Mouse (Mus musculus) midbrain, embryonic 16.5 days (tissue): Measurements from ENCODE around the gene Tmem100. TPM values are rescaled to one million over a fixed set of nuclear protein-coding genes. Genes with fewer than 3 reads are reported as not detected.
A peak's percentile ranks its signal among the peaks of the same experiment; 100 is the strongest.

ENCODE experiments used
- ATAC-seq: fragments of 200-750 bp; cut with Nextera tagmentation; 2 replicates; pipeline ENCODE4 v1.8.0; 2017; ENCODE audit warnings: moderate TSS enrichment
- H3K27ac ChIP-seq: fragments of 300-500 bp; sonication (generic); 2 replicates; pipeline ENCODE4 v1.5.1; 2014; ENCODE audit warnings: mild to moderate bottlenecking, low read length, mixed read lengths
- H3K27me3 ChIP-seq: fragments of 300-500 bp; sonication (generic); 2 replicates; pipeline ENCODE4 v1.6.1; 2014; ENCODE audit warnings: low read depth, low read length, mixed read lengths; ENCODE audit not compliant: control insufficient read depth, insufficient read depth
- H3K36me3 ChIP-seq: fragments of 300-500 bp; sonication (generic); 2 replicates; pipeline ENCODE4 v1.6.1; 2014; ENCODE audit warnings: mild to moderate bottlenecking, low read length, moderate library complexity, mixed read lengths; ENCODE audit not compliant: control insufficient read depth, insufficient read depth
- H3K4me1 ChIP-seq: fragments of 300-500 bp; sonication (generic); 2 replicates; pipeline ENCODE4 v1.6.1; 2014; ENCODE audit warnings: mild to moderate bottlenecking, low read length, mixed read lengths; ENCODE audit not compliant: control insufficient read depth, insufficient read depth
- H3K4me2 ChIP-seq: fragments of 300-500 bp; sonication (generic); 2 replicates; pipeline ENCODE4 v1.6.1; 2014; ENCODE audit warnings: mild to moderate bottlenecking, low read length, mixed read lengths
- H3K4me3 ChIP-seq: fragments of 300-500 bp; sonication (generic); 2 replicates; pipeline ENCODE4 v1.5.1; 2014; ENCODE audit warnings: low read depth, mild to moderate bottlenecking, low read length, moderate library complexity, mixed read lengths
- H3K9ac ChIP-seq: fragments of 300-500 bp; sonication (generic); 2 replicates; pipeline ENCODE4 v1.6.1; 2014; ENCODE audit warnings: low read depth, low read length, mixed read lengths
- H3K9me3 ChIP-seq: fragments of 300-500 bp; sonication (generic); replicated peaks from 2 replicates; pipeline ENCODE4 v1.6.1; 2014; ENCODE audit warnings: mild to moderate bottlenecking, low read length, mixed read lengths; ENCODE audit not compliant: control insufficient read depth, poor library complexity, severe bottlenecking
- WGBS: fragments of 180-500 bp; shearing (Covaris S2); extraction: QIAGEN DNeasy Blood & Tissue Kit; methylation state at CpG from one replicate; pipeline ENCODE4 v1.1.7; 2014; 5-methylcytosine and 5-hydroxymethylcytosine counted together
- polyA plus RNA-seq: library from polyadenylated mRNA; unstranded; fragments of >200 nt; fragmentation: Nextera tagmentation; extraction: Ambion mirVana; gene quantifications from 2 replicates; pipeline ENCODE4 v1.2.1, GENCODE M21; 2015

The Tmem100 gene
- polyA plus RNA-seq, 1 experiment from 2014 or later: 12.9 TPM

- H3K27ac ChIP-seq: no peak overlapping the region
- ATAC-seq: no peak
- H3K4me1 ChIP-seq: peaks cover 16% of the 10 kb centered on the region
- H3K36me3 ChIP-seq: no peaks in the 10 kb centered on the region
- WGBS: 91% methylated on average over 8 of the region's 8 CpGs
- no peak overlapping the region for H3K4me2 ChIP-seq
- no peaks in the 10 kb centered on the region for H3K9me3 ChIP-seq
- no peak overlapping the region for H3K4me3 ChIP-seq
- H3K27me3 ChIP-seq: peaks cover 12% of the 10 kb centered on the region
- H3K9ac ChIP-seq: no peak overlapping the region
Measured at GRCm38 (mm10) chr11:90028746-90029145, 1.4 kb upstream of the Tmem100 start.

DNA sequence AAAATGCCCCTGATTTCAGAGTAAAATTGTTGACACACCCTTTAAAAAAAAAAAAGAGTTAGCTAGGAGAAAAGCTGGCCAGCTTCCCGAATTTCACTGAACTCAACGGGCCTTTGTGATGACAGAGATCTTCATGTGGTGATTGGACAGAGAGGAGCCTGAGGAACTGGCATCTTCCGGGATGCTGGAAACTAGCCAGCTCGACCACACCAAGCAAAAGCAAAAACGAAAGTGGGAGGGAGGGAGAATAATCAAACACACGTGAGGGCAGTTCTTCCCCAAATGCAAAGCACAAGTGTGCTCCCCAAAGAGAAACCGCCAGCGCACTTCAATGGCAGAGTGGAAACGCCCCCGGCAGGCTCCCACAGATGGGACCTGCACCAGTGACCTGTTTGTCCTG, 794 bp upstream of the Tmem100 start:
- H3K4me1 ChIP-seq: peaks cover 16% of the 10 kb centered on the region
- H3K4me2 ChIP-seq: peak overlapping the region; percentile 40
- WGBS: 42% methylated on average over 10 of the region's 10 CpGs
- H3K27ac ChIP-seq: no peak overlapping the region
- no peaks in the 10 kb centered on the region for H3K36me3 ChIP-seq
- peaks cover 12% of the 10 kb centered on the region for H3K27me3 ChIP-seq
- no peak for ATAC-seq
- no peak overlapping the region for H3K9ac ChIP-seq
- 0 out of 2 replicates have a peak overlapping the region, but pooled peaks have one; percentile 2 for H3K4me3 ChIP-seq
- no peaks in the 10 kb centered on the region for H3K9me3 ChIP-seq

DNA sequence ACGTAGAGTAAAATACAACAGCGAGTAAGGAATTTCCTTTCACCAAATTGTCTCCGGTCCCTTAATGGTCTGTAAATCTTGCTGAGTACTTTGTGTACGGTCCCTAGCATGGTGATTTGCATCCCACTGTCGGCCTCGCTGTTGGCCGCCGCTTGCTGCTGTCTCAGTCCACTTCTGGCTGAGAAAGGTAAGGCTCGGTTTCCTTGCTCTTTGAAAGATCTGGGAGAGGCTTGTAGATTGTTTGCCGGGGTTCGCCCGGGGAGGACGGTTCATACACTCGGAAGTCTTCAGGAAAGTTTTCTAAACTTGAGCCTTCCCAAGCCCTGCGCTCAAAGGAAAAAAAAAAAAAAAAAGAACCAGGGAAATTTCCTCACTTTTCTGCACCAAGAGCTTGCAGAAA, 409 bp downstream of the Tmem100 start:
- 2% methylated on average over 15 of the region's 15 CpGs for WGBS
- H3K4me2 ChIP-seq: peak overlapping the region; percentile 50
- peak overlapping the region; percentile 33 for H3K4me3 ChIP-seq
- peaks cover 12% of the 10 kb centered on the region for H3K27me3 ChIP-seq
- ATAC-seq: 0 out of 2 replicates have a peak, but pooled peaks have one; percentile 48
- peak overlapping the region; percentile 41; the same call in 1 of the 2 replicates for H3K9ac ChIP-seq
- peaks cover 16% of the 10 kb centered on the region for H3K4me1 ChIP-seq
- H3K9me3 ChIP-seq: no peaks in the 10 kb centered on the region
- no peak overlapping the region for H3K27ac ChIP-seq
- H3K36me3 ChIP-seq: no peaks in the 10 kb centered on the region

- H3K4me2 ChIP-seq: peak overlapping the region; percentile 50
- no peak for ATAC-seq
- H3K36me3 ChIP-seq: no peaks in the 10 kb centered on the region
- H3K4me3 ChIP-seq: peak overlapping the region; percentile 33
- H3K27ac ChIP-seq: no peak overlapping the region
- peak overlapping the region; percentile 41 for H3K9ac ChIP-seq
- H3K9me3 ChIP-seq: no peaks in the 10 kb centered on the region
- 25% methylated on average over 7 of the region's 7 CpGs for WGBS
- H3K4me1 ChIP-seq: peaks cover 16% of the 10 kb centered on the region
- H3K27me3 ChIP-seq: peaks cover 12% of the 10 kb centered on the region
Measured at GRCm38 (mm10) chr11:90031076-90031475, 928 bp downstream of the Tmem100 start.

DNA sequence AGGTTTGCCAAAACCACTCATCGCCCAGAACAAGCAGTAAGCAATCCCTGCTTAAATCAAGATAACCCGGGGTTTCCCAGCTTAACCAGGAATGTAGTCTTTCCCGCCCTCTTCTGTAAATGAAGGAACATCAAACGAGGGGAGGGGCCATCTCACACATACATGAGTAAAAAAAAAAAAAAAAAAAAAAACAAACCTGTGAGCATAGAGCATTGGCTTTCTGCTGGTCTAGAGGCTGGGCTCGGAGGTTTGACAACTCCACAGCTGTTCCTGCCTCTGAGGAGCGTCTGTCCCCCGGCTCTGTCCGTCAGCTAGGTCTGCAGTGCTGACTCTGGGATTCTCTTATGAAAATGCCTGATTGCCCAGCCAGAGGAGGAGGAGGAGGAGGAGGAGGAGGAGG, 2.7 kb downstream of the Tmem100 start:
- Histone ChIP-seq H3K4me3 (no peak overlapping the region), H3K9ac (no peak overlapping the region), H3K9me3 (no peaks in the 10 kb centered on the region), H3K36me3 (no peaks in the 10 kb centered on the region), H3K27ac (no peak overlapping the region), H3K4me2 (peak overlapping the region; percentile 45), H3K4me1 (peaks cover 14% of the 10 kb centered on the region), H3K27me3 (peaks cover 12% of the 10 kb centered on the region)
- no peak for ATAC-seq
- WGBS: 22% methylated on average over 8 of the region's 8 CpGs

DNA sequence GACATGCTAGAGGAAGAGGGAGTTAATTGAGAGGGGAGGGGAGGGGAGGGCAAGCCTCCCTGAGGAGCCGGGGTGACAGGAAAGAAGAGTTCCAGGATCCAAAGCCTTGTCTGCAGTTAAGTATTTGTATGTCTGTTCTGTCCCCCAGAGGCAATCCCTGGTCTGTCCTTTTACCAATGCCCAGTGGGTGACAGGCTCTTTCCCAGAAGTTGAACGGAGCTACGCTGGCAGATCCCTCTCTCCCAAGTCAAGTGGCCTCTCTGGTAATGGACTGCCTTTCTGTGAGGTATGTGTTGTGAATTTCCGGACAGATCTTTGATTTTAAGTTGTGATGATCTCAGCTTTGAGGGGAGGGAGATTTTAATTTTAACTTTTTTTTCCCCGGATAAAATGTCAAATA, 3.3 kb downstream of the Tmem100 start:
- H3K36me3 ChIP-seq: no peaks in the 10 kb centered on the region
- WGBS: 43% methylated on average over 5 of the region's 5 CpGs
- H3K9ac ChIP-seq: no peak overlapping the region
- H3K27ac ChIP-seq: no peak overlapping the region
- H3K27me3 ChIP-seq: peaks cover 12% of the 10 kb centered on the region
- no peak for ATAC-seq
- H3K9me3 ChIP-seq: no peaks in the 10 kb centered on the region
- peaks cover 14% of the 10 kb centered on the region for H3K4me1 ChIP-seq
- H3K4me3 ChIP-seq: no peak overlapping the region
- H3K4me2 ChIP-seq: peak overlapping the region; percentile 45

DNA sequence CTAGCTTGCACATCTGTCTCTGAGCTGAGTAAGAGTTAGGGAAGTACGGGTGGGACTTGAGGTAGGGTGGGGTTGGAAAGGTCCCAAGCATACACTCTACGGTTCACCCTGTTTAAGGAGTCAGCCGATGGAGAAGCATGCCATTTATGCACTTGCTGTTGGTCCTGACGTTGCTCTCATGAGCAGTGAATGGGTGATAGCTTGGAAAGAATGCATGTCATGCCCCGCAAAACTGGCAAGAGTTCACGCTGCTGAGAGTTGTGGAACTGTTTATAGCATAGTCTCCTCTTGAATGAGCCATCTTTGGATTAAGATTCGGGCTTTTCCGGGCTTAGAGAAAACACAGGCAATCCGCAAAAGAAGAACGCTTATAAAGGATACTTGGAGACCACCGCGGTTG, 4.5 kb downstream of the Tmem100 start:
- Histone ChIP-seq H3K4me3 (no peak overlapping the region), H3K36me3 (no peaks in the 10 kb centered on the region), H3K27ac (no peak overlapping the region), H3K9me3 (no peaks in the 10 kb centered on the region), H3K9ac (no peak overlapping the region), H3K27me3 (peaks cover 12% of the 10 kb centered on the region), H3K4me1 (peaks cover 14% of the 10 kb centered on the region), H3K4me2 (no peak overlapping the region)
- WGBS: 85% methylated on average over 12 of the region's 12 CpGs
- ATAC-seq: no peak

GRCm38 (mm10) chr11:90035532-90035931, 5.4 kb downstream of the Tmem100 start:
- Histone ChIP-seq H3K27ac (no peak overlapping the region), H3K4me3 (no peak overlapping the region), H3K36me3 (no peaks in the 10 kb centered on the region), H3K4me1 (peaks cover 14% of the 10 kb centered on the region), H3K27me3 (peaks cover 9% of the 10 kb centered on the region), H3K9ac (no peak overlapping the region), H3K9me3 (no peaks in the 10 kb centered on the region), H3K4me2 (no peak overlapping the region)
- 91% methylated on average over 14 of the region's 14 CpGs for WGBS
- ATAC-seq: no peak

DNA sequence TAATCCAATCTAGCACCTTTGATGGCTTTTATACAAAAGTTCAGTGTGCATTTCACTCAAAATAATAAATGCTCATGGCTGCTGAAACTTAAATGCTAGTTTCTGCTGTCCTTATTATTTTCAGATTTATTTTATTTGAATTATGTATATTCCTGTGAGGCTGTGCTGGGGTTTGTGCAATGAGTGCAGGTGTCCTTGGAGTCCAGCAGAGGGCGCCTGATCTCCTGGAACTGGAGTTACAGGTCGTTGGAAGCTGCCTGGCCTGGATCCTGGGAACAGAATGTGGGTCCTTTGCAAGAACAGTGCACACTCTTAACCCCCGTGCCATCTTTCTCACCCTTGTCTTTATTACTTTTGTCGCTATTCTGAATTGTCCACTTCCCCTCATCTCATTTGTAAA, 6.3 kb downstream of the Tmem100 start:
- Histone ChIP-seq H3K9ac (no peak overlapping the region), H3K4me1 (peaks cover 7% of the 10 kb centered on the region), H3K36me3 (no peaks in the 10 kb centered on the region), H3K27ac (no peak overlapping the region), H3K4me3 (no peak overlapping the region), H3K27me3 (peaks cover 7% of the 10 kb centered on the region), H3K9me3 (no peaks in the 10 kb centered on the region), H3K4me2 (no peak overlapping the region)
- 95% methylated on average over 4 of the region's 4 CpGs for WGBS
- ATAC-seq: no peak
